Mouse (Mus musculus): Measurements from ENCODE around the gene Tmem151b.

DNA sequence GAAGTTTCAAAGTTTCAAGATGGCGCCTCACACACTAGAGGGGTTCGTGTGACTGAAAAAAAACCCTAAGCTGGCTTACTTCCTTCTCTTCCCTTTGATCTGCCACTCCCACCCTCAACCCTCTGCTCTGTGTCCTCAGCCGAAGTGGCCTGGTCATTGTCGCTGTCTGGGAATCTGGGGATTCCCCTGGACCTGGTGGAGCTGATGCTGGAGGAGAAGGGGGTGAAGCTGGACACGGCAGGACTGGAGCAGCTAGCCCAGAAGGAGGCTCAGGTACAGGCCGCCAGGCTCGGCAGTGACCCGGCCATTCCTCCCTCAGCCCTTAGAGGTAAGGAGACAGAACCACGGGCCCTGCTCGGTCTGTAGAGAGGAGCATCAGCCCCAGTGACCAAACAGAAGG lies 33.7 kb downstream of the Tmem151b start:
- no peak for TF ChIP-seq CTCF (IDR thresholded peaks at IDR 0.05; ENCODE audit: insufficient read depth, low read depth, low read length)
- no peak for TF ChIP-seq POLR2A (IDR thresholded peaks at IDR 0.05; ENCODE audit: insufficient read depth, low read depth, low read length)
